Comparison of ENCODE assay signal across 8 mouse cellular contexts in genomic region chr9:14614931-14615880, GRCm38 (mm10). TPM values are rescaled to one million over a fixed set of nuclear protein-coding genes. Genes with fewer than 3 reads are reported as not detected.
DNase-seq lines count a peak whose midpoint lies in the region; ATAC-seq and TF ChIP-seq lines count a peak whose summit lies in the region.

No protein-coding gene starts in this region.

- TF ChIP-seq POLR2A in liver, adult 2 months (IDR thresholded peaks at IDR 0.05; ENCODE audit: extremely low read depth, insufficient read depth, low read length): no peak

- H3K4me1 ChIP-seq in forebrain, embryonic 14.5 days (ENCODE audit: control insufficient read depth, insufficient read depth, low read length): peaks cover 23% of the 10 kb centered on the region
- H3K4me1 ChIP-seq in hindbrain, embryonic 12.5 days: peaks cover 33% of the 10 kb centered on the region
- peaks cover 2% of the 10 kb centered on the region; the same call in 1 of the 2 replicates for H3K4me1 ChIP-seq in liver, adult 2 months (ENCODE audit: control insufficient read depth, insufficient read depth, low read length)
- peaks cover 28% of the 10 kb centered on the region for H3K4me1 ChIP-seq in neural tube, embryonic 12.5 days

- H3K4me3 ChIP-seq in forebrain, embryonic 14.5 days (ENCODE audit: low read depth, low read length): peak overlapping the region; percentile 72
- H3K4me3 ChIP-seq in hindbrain, embryonic 12.5 days: peak overlapping the region; percentile 74
- H3K4me3 ChIP-seq in liver, adult 2 months (ENCODE audit: insufficient read depth, low read depth, low read length): peak overlapping the region; percentile 93
- H3K4me3 ChIP-seq in neural tube, embryonic 12.5 days: peak overlapping the region; percentile 82

- H3K27ac ChIP-seq in forebrain, embryonic 14.5 days (ENCODE audit: low read depth, low read length): peak overlapping the region; percentile 81; the same call in 1 of the 2 replicates
- H3K27ac ChIP-seq in hindbrain, embryonic 12.5 days: peak overlapping the region; percentile 71
- H3K27ac ChIP-seq in liver, adult 2 months (replicated peaks; ENCODE audit: insufficient read depth, low read depth, low read length): peak overlapping the region; percentile 71
- 0 out of 2 replicates have a peak overlapping the region, but pooled peaks have one; percentile 37 for H3K27ac ChIP-seq in neural tube, embryonic 12.5 days

- no peaks in the 10 kb centered on the region for H3K36me3 ChIP-seq in forebrain, embryonic 14.5 days (ENCODE audit: control insufficient read depth, insufficient read depth, low read length)
- H3K36me3 ChIP-seq in hindbrain, embryonic 12.5 days: no peaks in the 10 kb centered on the region
- H3K36me3 ChIP-seq in liver, adult 2 months (ENCODE audit: control insufficient read depth, insufficient read depth, low read length): no peaks in the 10 kb centered on the region
- no peaks in the 10 kb centered on the region for H3K36me3 ChIP-seq in neural tube, embryonic 12.5 days

- no peaks in the 10 kb centered on the region for H3K79me2 ChIP-seq in liver, adult 2 months (ENCODE audit: control insufficient read depth, insufficient read depth, low read length)

- no peaks in the 10 kb centered on the region for H3K27me3 ChIP-seq in forebrain, embryonic 14.5 days (replicated peaks; ENCODE audit: control insufficient read depth, insufficient read depth, low read length)
- H3K27me3 ChIP-seq in hindbrain, embryonic 12.5 days: no peaks in the 10 kb centered on the region
- H3K27me3 ChIP-seq in liver, adult 2 months (ENCODE audit: control insufficient read depth, insufficient read depth, low read length): 0 out of 2 replicates have a peak, but pooled peaks cover 2% of the 10 kb centered on the region
- H3K27me3 ChIP-seq in neural tube, embryonic 12.5 days (replicated peaks): no peaks in the 10 kb centered on the region

- 13% methylated on average over 26 of the region's 33 CpGs for WGBS in forebrain, embryonic 14.5 days
- 12% methylated on average over 23 of the region's 33 CpGs for WGBS in hindbrain, embryonic 12.5 days
- WGBS in liver, adult 2 months: 17% methylated on average over 30 of the region's 33 CpGs
- WGBS in neural tube, embryonic 12.5 days: 14% methylated on average over 28 of the region's 33 CpGs

- peak overlapping the region; percentile 73 for H3K4me2 ChIP-seq in forebrain, embryonic 14.5 days (ENCODE audit: low read length)
- peak overlapping the region; percentile 80 for H3K4me2 ChIP-seq in hindbrain, embryonic 12.5 days (replicated peaks)
- H3K4me2 ChIP-seq in neural tube, embryonic 12.5 days (replicated peaks): peak overlapping the region; percentile 89

- no peaks in the 10 kb centered on the region for H3K9me3 ChIP-seq in forebrain, embryonic 14.5 days (replicated peaks; ENCODE audit: control insufficient read depth, low read length)
- no peaks in the 10 kb centered on the region for H3K9me3 ChIP-seq in hindbrain, embryonic 12.5 days (replicated peaks)
- no peaks in the 10 kb centered on the region for H3K9me3 ChIP-seq in neural tube, embryonic 12.5 days

- no peak for DNase-seq in frontal cortex, postnatal 25 days (ENCODE audit: low spot score in 2 of 2)
- DNase-seq in adrenal gland, adult 18-20 months (ENCODE audit: low spot score in 2 of 2): peak; percentile 51 to 54
- DNase-seq in forebrain, embryonic 14.5 days (ENCODE audit: low spot score): peak; percentile 56
- no peak for DNase-seq in liver, adult 2 months (ENCODE audit: extremely low read depth, low read depth, low spot score)
- DNase-seq in spleen, postnatal 14 days (ENCODE audit: low spot score in 2 of 2): no peak

- ATAC-seq in frontal cortex, adult (ENCODE audit: low TSS enrichment): peak; percentile 22; the same call in 1 of the 2 replicates
- peak; percentile 87 for ATAC-seq in forebrain, embryonic 14.5 days
- ATAC-seq in hindbrain, embryonic 12.5 days (ENCODE audit: low FRiP score): peak; percentile 75
- peak; percentile 86 for ATAC-seq in neural tube, embryonic 12.5 days (ENCODE audit: low FRiP score, low read depth)

- TF ChIP-seq CTCF in liver, adult 2 months (IDR thresholded peaks at IDR 0.05; ENCODE audit: low read depth, low read length): no peak

- H3K9ac ChIP-seq in forebrain, embryonic 14.5 days (ENCODE audit: low read length): peak overlapping the region; percentile 95
- peak overlapping the region; percentile 88 for H3K9ac ChIP-seq in hindbrain, embryonic 12.5 days
- peak overlapping the region; percentile 96 for H3K9ac ChIP-seq in liver, adult 2 months (ENCODE audit: low read depth, low read length)
- peak overlapping the region; percentile 94 for H3K9ac ChIP-seq in neural tube, embryonic 12.5 days

RNA-seq across cellular contexts. Expression of gene Amotl1, which starts 29.6 kb away (rescaled TPM):
- total RNA-seq in adrenal gland, adult 18-20 months (2021): 10 to 100 TPM; 30.3 to 45.1 TPM
- 9.9 and 10.9 TPM in 2 replicates for polyA plus RNA-seq in forebrain, embryonic 14.5 days (2014; fragmentation: Nextera tagmentation; extraction: Ambion mirVana)
- polyA plus RNA-seq in hindbrain, embryonic 12.5 days (2016; fragmentation: Nextera tagmentation; extraction: Ambion mirVana): 18.2 and 18.4 TPM in 2 replicates
- 5.0 and 5.3 TPM in 2 replicates for total RNA-seq in liver, adult 2 months (2014; rRNA removed)
- 3.3 and 4.0 TPM in 2 replicates for polyA plus RNA-seq in liver, adult 2 months (2012; rRNA removed)
- 13.5 and 13.8 TPM in 2 replicates for polyA plus RNA-seq in neural tube, embryonic 12.5 days (2016; fragmentation: Nextera tagmentation; extraction: Ambion mirVana)

Comparison
In these comparisons a context has a peak if more than half of its experiments do, and no peak if none do; other contexts are left out.
1. ATAC-seq: peak in every context shown above with its lines; median percentile 87 in forebrain, embryonic 14.5 days; 86 in neural tube, embryonic 12.5 days; 75 in hindbrain, embryonic 12.5 days; 22 in frontal cortex, adult.
2. DNase-seq: peak in adrenal gland, adult 18-20 months (2 of 2) and forebrain, embryonic 14.5 days (single experiment); none in frontal cortex, postnatal 25 days (0 of 2), liver, adult 2 months (single experiment) and spleen, postnatal 14 days (0 of 2).
3. Peak in every context shown above with its lines, with median percentiles within 50 percentile points of each other: H3K27ac ChIP-seq, H3K4me2 ChIP-seq, H3K4me3 ChIP-seq and H3K9ac ChIP-seq.